Mouse (Mus musculus) liver, embryonic 14.5 days (tissue): ENCODE results near the gene Wdr89. TPM values are rescaled to one million over a fixed set of nuclear protein-coding genes. Genes with fewer than 3 reads are reported as not detected.

ENCODE experiments used
- ATAC-seq: fragments of 200-750 bp; cut with Nextera tagmentation; 2 replicates; pipeline ENCODE4 v1.8.0; 2017; ENCODE audit warnings: moderate number of reproducible peaks, mild to moderate bottlenecking, moderate library complexity; ENCODE audit not compliant: insufficient read depth
- DNase-seq, 3 experiments: peaks; one replicate each; pipeline ENCODE4 v3.0.0-alpha.2; 2012 to 2013; ENCODE audit warnings: low read depth in 3 of 3, low spot score in 3 of 3
- H3K27ac ChIP-seq: fragments of 300-500 bp; sonication (generic); 2 replicates; pipeline ENCODE4 v1.5.1; 2014; ENCODE audit warnings: moderate library complexity, mild to moderate bottlenecking, control low read depth, inconsistent platforms
- H3K27me3 ChIP-seq: fragments of 300-500 bp; sonication (generic); 2 replicates; pipeline ENCODE4 v1.6.1; 2014; ENCODE audit warnings: mild to moderate bottlenecking, low read length, moderate library complexity; ENCODE audit not compliant: control insufficient read depth, insufficient read depth
- H3K36me3 ChIP-seq: fragments of 300-500 bp; sonication (generic); replicated peaks from 2 replicates; pipeline ENCODE4 v1.6.1; 2014; ENCODE audit warnings: low read depth; ENCODE audit not compliant: control insufficient read depth, insufficient read depth
- H3K4me1 ChIP-seq, 2 experiments: fragments of 200-500 bp in 1 of 2; fragments of 300-500 bp in 1 of 2; sonication (generic) in 1 of 2; replicated peaks; 2 replicates each; pipeline ENCODE4 v1.6.1; 2012 to 2014; ENCODE audit warnings: antibody characterized with exemption in 1 of 2, inconsistent platforms in 1 of 2, low read length in 1 of 2; ENCODE audit not compliant: control insufficient read depth in 2 of 2, insufficient read depth in 2 of 2
- H3K4me2 ChIP-seq: fragments of 300-500 bp; sonication (generic); 2 replicates; pipeline ENCODE4 v1.6.1; 2014; ENCODE audit warnings: low read depth, mild to moderate bottlenecking, control low read depth, moderate library complexity
- H3K4me3 ChIP-seq, 2 experiments: fragments of 200-500 bp in 1 of 2; fragments of 300-500 bp in 1 of 2; sonication (generic) in 1 of 2; 2 replicates each; pipeline ENCODE4 v1.5.1; 2012 to 2014; ENCODE audit warnings: low read depth in 2 of 2, low read length in 2 of 2, mild to moderate bottlenecking in 2 of 2, control low read depth in 1 of 2, inconsistent platforms in 1 of 2, moderate library complexity in 1 of 2; ENCODE audit not compliant: insufficient read depth in 1 of 2
- H3K9ac ChIP-seq: fragments of 300-500 bp; sonication (generic); replicated peaks from 2 replicates; pipeline ENCODE4 v1.6.1; 2014; ENCODE audit warnings: mild to moderate bottlenecking, control low read depth, moderate library complexity
- H3K9me3 ChIP-seq: fragments of 300-500 bp; sonication (generic); 2 replicates; pipeline ENCODE4 v1.6.1; 2016; ENCODE audit warnings: low read length, mixed read lengths; ENCODE audit not compliant: control insufficient read depth
- CTCF ChIP-seq: IDR thresholded peaks from 2 replicates; pipeline ENCODE4 v1.5.1; 2016; ENCODE audit warnings: antibody characterized with exemption, low read depth, control low read depth
- EP300 ChIP-seq: IDR thresholded peaks from 2 replicates; pipeline ENCODE4 v1.6.1; 2016; ENCODE audit warnings: antibody characterized with exemption, low read depth
- WGBS: fragments of 180-500 bp; shearing (Covaris S2); extraction: QIAGEN DNeasy Blood & Tissue Kit; methylation state at CpG from one replicate; pipeline ENCODE4 v1.1.7; 2014; ENCODE audit not compliant: insufficient replicate concordance; 5-methylcytosine and 5-hydroxymethylcytosine counted together
- polyA plus RNA-seq, 2 experiments: library from polyadenylated mRNA; depleted of rRNA in 1 of 2; stranded (reverse) in 1 of 2; unstranded in 1 of 2; fragments of >200 nt; fragmentation: Nextera tagmentation in 1 of 2; extraction: Ambion mirVana in 1 of 2; gene quantifications; 2 replicates each; pipeline versions ENCODE4 v1.2.1 to v1.2.3; 2012 to 2014

Gene Wdr89
- polyA plus RNA-seq, 2 experiments: 5.3 to 5.5 TPM

GRCm38 (mm10) chr12:75668916-75669257, 450 bp downstream of the Wdr89 start:
- H3K4me1 ChIP-seq: peaks cover 8 to 13% of the 10 kb centered on the region in 2 experiments
- no peaks in the 10 kb centered on the region for H3K27me3 ChIP-seq
- H3K27ac ChIP-seq: peak overlapping the region; percentile 63
- no peaks in the 10 kb centered on the region for H3K9me3 ChIP-seq
- peak in 2 of 3 experiments; percentile 37 to 38 for DNase-seq
- WGBS: under 1% methylated on average over 9 of the region's 9 CpGs
- H3K4me3 ChIP-seq: peak overlapping the region; percentile 67 to 73
- H3K9ac ChIP-seq: peak overlapping the region; percentile 81
- H3K4me2 ChIP-seq: peak overlapping the region; percentile 92
- TF ChIP-seq EP300 (no peak), CTCF (no peak)
- H3K36me3 ChIP-seq: no peaks in the 10 kb centered on the region
- ATAC-seq: peak; percentile 46

- no peaks in the 10 kb centered on the region for H3K9me3 ChIP-seq
- peak overlapping the region in 1 of 2 experiments; percentile 67; a peak in 2 of 4 replicates for H3K4me3 ChIP-seq
- no peaks in the 10 kb centered on the region for H3K36me3 ChIP-seq
- WGBS: 50% methylated on average over 2 of the region's 2 CpGs
- peak overlapping the region; percentile 10; the same call in 1 of the 2 replicates for H3K9ac ChIP-seq
- no peak for DNase-seq
- no peak overlapping the region for H3K27ac ChIP-seq
- no peaks in the 10 kb centered on the region for H3K27me3 ChIP-seq
- peaks cover 8 to 13% of the 10 kb centered on the region in 2 experiments for H3K4me1 ChIP-seq
- no peak for ATAC-seq
- peak overlapping the region; percentile 92 for H3K4me2 ChIP-seq
- TF ChIP-seq CTCF (no peak), EP300 (no peak)
Observed at GRCm38 (mm10) chr12:75668221-75668620, 1.1 kb downstream of the Wdr89 start.

GRCm38 (mm10) chr12:75666939-75667338, 2.4 kb downstream of the Wdr89 start:
- H3K27ac ChIP-seq: no peak overlapping the region

GRCm38 (mm10) chr12:75664516-75664810, 4.9 kb downstream of the Wdr89 start:
- no peak for TF ChIP-seq EP300
- peaks cover 0 to 7% of the 10 kb centered on the region in 2 experiments; a peak in 3 of 4 replicates for H3K4me1 ChIP-seq
- DNase-seq (no peak), ATAC-seq (no peak)
- no peak overlapping the region for H3K4me2 ChIP-seq
- no peak overlapping the region for H3K27ac ChIP-seq
- H3K9ac ChIP-seq: no peak overlapping the region
- H3K9me3 ChIP-seq: no peaks in the 10 kb centered on the region
- WGBS: 57% methylated on average over 6 of the region's 6 CpGs
- H3K27me3 ChIP-seq: no peaks in the 10 kb centered on the region
- H3K4me3 ChIP-seq: no peak overlapping the region
- H3K36me3 ChIP-seq: no peaks in the 10 kb centered on the region

More at GRCm38 (mm10) chr12:75666939-75667338, 2.4 kb downstream of the Wdr89 start:
- no peak for ATAC-seq
- TF ChIP-seq EP300: no peak
- no peak for TF ChIP-seq CTCF
- no peak overlapping the region for H3K4me2 ChIP-seq
- H3K4me3 ChIP-seq: no peak overlapping the region
- no peaks in the 10 kb centered on the region for H3K27me3 ChIP-seq
- DNase-seq: peak in 1 of 3 experiments; percentile 38
- H3K4me1 ChIP-seq: peaks cover 8 to 13% of the 10 kb centered on the region in 2 experiments
- H3K9ac ChIP-seq: no peak overlapping the region
- H3K36me3 ChIP-seq: no peaks in the 10 kb centered on the region
- no peaks in the 10 kb centered on the region for H3K9me3 ChIP-seq

- Histone ChIP-seq H3K27me3 (no peaks in the 10 kb centered on the region), H3K27ac (no peak overlapping the region), H3K4me1 (peaks cover 0 to 7% of the 10 kb centered on the region in 2 experiments; a peak in 3 of 4 replicates), H3K9me3 (no peaks in the 10 kb centered on the region), H3K36me3 (no peaks in the 10 kb centered on the region), H3K9ac (no peak overlapping the region), H3K4me2 (no peak overlapping the region), H3K4me3 (no peak overlapping the region)
- ATAC-seq: no peak
- no peak for DNase-seq
- no peak for TF ChIP-seq EP300
- no peak for TF ChIP-seq CTCF
- WGBS: 68% methylated on average over 13 of the region's 13 CpGs
Observed at GRCm38 (mm10) chr12:75663646-75664515, 5.5 kb downstream of the Wdr89 start.
